Mouse (Mus musculus): ENCODE data around the gene 4933417A18Rik.

DNA sequence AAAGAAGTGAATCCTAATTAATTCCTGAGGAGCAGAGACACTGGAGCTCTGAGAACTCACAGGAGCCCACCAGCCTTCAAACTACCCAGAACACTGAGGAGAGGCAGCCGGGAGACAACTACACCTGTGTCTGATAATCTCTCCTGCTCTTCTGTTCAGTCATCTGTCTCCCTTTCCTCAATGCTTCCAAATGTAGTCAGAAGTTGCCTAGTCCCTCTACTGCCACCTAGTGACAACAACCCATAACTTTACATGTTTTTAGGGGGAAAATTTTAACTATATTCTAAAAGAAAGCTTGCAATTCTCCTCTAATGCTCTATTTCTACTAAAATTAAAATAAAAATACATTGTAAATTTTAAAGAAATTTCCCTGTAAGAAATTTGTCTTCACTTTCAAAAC, 48.9 kb downstream of the 4933417A18Rik start:
- TF ChIP-seq CTCF (IDR thresholded peaks at IDR 0.05; ENCODE audit: low read depth, low read length) = no peak
- no peak for TF ChIP-seq POLR2A (IDR thresholded peaks at IDR 0.05; ENCODE audit: insufficient read depth, low read length)
- no peak for TF ChIP-seq EP300 (IDR thresholded peaks at IDR 0.05; ENCODE audit: insufficient read depth, low read depth, low read length)

Measured in ES-Bruce4 (cell line).